Mouse (Mus musculus) spleen, embryonic (tissue): ENCODE data around the gene Cxcr5.

ENCODE experiments used
- CTCF ChIA-PET: fragments of 350-600 bp; sonication (Branson Sonifier 250); formaldehyde crosslinking; loops from one replicate; lab custom pipeline; 2022; lab: Charles Lee

Cxcr5 gene

DNA sequence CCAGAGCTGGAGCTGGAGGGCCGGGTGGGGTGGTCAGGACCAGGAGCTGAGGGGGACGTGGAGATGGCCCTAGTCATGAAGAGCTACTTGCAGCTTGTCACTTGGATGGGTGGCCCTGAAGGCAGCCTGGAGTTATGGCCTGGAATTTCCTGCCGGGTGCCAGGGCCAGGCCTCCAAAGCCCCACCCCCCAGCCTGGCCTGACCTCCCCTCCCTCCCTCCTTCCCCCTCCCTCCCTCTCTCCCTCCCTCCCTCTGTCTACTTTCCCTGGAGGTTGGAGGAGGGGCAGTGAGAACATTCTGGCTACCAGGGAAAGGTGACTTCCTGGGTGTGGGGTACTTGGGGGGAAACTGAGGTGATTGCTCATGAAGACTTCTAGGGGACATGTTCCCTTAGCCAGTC lies 75.3 kb downstream of the Cxcr5 start:
- CTCF ChIA-PET: no interaction called here

DNA sequence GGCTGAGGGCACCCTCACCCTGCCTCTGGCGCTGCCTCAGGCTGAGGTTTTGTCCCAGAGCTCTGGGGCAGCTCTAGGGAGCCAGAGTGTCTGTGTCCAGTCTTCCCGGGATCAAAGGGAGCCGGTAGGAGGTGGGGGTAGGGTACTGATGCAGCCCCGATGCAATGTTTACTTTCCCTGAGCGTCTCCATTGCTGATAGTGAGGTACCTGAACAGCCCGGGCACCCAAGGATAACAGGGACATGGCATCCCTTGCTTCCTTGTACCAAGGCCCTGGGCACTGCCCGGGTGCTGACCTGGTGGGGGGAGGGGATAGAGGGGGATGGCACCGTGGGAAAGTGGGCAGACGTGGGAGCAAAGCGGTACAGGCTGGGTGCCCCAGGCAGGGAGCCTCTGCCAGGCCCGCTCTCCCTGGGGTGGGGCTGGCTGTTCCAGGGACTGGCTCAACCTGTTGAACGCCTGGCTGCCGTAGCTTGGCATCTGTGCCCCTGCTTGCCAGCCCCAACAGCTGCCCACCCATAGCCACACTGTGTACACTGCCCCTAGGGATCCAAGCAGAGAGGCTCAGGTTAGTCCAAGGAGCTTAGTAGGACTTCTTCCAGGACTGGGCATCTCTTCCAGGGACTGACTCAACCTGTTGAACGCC lies 76.0 kb downstream of the Cxcr5 start:
- CTCF ChIA-PET: no interaction called here

DNA sequence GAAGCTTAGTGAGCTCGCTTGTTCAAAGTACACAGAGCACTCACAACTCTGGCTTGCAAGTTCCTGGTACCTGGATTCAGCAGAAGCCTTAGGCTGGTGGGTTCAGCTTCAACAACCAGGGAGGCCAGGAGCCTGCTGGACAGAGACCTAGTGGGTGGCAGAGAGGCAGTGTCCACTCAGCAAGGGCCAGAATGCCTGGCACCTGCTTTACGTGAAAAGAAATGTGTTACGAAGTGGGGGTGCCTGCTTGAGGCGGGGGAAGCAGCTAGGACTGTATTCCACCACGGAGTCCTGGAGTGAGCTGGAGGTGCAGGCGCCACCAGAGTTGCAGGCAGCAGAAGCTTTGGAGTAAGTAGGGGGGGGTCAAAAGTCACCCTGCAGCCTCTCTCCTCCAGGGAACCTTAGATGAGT lies 76.6 kb downstream of the Cxcr5 start:
- CTCF ChIA-PET: interaction anchor here (0.5 to 0.7 kb wide), 4 partner anchors 13 to 370 kb away, joined by 4 to 7 read pairs (median 6); no protein-coding TSS in a partner anchor

DNA sequence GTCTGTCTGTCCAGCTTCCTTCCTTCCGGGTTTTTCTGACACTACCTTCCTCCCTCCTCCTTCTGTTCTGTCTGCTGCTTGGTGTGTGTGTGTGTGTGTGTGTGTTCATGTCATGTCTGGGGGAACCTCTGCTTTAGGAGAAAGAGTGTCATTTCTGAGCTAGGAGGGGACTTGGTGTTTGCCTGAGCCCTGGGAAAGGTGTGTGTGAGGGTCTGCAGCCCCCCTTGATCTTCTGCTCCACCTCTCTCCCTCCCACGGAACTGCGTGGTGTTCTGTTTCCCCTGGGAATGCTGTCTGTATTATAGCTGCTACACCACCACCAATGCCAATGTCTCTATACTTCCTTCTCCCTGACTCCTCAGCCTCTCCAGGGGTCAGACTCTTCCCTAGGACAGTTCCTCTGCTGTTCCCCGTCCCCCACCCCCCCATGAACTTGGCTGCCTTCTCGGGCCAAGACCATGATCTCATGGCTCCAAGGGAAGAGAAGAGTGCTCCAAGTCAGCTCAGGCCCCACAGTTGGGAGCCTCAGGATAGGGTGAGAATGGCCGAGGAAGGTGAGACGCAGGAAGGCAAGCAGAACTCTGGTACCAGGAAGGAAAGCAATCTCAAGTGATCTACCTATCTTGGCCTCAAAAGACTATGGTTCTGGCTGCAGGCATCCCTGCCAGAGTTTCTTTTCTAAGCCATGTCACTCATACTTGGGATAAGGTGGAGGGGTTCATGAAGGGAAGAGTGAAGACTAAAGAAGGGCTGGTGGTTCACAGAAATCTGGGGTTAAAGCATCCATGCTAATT lies 77.2 kb downstream of the Cxcr5 start:
- CTCF ChIA-PET: interaction anchor here (0.5 to 3.7 kb wide), 7 partner anchors 11 to 370 kb away, joined by 3 to 20 read pairs (median 5); no protein-coding TSS in a partner anchor

DNA sequence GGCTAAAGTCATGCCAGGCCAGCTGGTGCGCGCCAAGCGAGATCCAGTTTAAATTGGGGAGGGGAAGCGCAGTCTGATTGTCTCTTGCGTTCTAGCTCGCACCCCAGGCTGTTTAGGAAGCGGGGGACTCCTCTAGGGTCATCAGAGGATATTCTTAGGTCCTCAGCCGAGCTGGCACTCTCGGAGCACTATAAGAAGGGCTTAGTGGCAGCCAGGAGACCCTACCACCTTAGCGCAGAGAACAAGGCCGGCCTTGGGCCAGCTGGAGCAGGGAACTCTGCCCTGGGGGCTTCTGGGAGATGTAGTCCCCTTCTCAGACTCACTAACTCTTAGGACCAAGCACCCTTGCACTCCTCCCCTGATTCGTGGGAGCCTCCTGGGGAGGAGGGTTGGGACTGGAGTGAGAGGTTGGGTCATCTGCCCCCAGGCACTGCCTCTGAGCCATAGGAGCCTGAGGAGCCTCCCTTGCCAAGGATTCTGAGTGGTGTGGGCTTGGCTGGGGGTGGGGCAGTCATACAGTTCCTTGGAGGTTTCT lies 78.1 kb downstream of the Cxcr5 start:
- CTCF ChIA-PET: interaction anchor here (0.6 to 3.7 kb wide), 4 partner anchors 12 to 358 kb away, joined by 3 to 20 read pairs (median 4); no protein-coding TSS in a partner anchor

DNA sequence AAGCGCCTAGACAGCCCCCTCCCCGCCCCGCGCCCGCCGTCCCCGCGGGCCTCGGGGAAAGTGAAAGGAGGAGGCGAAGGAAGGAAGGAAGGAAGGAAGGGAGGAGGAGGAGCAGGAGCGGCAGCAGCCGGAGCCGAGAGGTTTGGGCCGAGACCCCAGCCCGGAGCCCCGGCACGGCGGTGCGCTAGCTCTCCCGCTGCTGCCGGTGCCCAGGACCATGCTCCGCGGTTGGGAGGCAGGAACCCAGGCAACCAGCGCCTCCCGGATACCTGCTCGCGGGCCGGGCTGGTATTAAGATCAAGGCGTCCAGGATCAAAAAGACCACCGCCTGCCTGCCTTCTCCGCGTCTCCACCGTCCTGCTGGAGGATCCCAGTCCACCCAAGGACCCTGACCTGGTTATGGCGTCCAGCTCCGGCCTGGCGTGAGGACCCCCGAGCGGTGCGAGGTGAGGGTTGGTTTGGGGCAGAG lies 78.6 kb downstream of the Cxcr5 start:
- CTCF ChIA-PET: interaction anchor here (0.6 to 3.7 kb wide), 4 partner anchors 10 to 40 kb away, joined by 3 to 20 read pairs (median 4); no protein-coding TSS in a partner anchor

DNA sequence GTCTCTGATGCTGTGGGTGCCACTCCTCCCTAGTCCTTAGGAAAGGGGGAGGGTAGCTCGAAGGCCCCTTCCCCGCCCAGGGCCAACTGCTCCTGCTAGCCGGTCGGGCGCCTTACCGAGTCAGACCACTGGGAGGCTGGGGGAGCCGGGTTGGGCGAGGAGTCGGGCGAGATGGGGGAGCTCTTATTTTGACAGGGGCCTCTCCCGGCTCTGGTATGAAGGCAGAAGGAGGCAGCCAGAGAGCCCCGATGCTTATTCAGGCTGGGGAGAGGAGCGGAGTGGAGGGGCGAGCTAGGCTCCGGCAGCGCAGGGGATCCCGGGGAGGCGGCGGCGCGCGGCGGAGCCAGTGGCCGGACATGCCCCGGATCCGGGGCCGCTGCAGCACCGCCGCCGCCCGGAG lies 79.1 kb downstream of the Cxcr5 start, which contains the start of gene Bcl9l:
Bcl9l (plus strand) TSS at position 274 of the 400 bp plus-strand sequence.
- CTCF ChIA-PET: interaction anchor here (0.6 to 3.7 kb wide), 5 partner anchors 10 to 183 kb away, joined by 3 to 20 read pairs (median 4); no protein-coding TSS in a partner anchor

DNA sequence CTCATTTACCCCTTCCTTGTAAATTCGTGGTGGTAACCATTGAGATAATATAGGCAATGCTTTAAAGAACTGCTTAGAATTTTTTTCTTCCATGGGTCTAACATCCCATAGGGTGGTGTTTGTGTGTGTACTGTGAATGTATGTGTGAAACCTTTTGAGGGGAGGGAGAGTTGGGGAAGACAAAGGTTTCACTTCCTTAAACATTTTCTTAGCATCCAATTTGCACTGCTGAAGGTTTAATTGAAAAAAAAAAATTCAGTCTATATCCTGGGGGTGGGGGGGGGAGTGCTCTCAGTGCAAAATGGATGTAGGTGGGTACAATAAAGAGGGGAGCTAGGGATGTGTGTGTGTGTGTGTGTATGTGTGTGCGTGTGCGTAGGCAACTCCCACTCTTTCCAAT lies 79.6 kb downstream of the Cxcr5 start:
- CTCF ChIA-PET: interaction anchor here (0.6 to 3.7 kb wide), 6 partner anchors 9 to 184 kb away, joined by 3 to 20 read pairs (median 6); no protein-coding TSS in a partner anchor

DNA sequence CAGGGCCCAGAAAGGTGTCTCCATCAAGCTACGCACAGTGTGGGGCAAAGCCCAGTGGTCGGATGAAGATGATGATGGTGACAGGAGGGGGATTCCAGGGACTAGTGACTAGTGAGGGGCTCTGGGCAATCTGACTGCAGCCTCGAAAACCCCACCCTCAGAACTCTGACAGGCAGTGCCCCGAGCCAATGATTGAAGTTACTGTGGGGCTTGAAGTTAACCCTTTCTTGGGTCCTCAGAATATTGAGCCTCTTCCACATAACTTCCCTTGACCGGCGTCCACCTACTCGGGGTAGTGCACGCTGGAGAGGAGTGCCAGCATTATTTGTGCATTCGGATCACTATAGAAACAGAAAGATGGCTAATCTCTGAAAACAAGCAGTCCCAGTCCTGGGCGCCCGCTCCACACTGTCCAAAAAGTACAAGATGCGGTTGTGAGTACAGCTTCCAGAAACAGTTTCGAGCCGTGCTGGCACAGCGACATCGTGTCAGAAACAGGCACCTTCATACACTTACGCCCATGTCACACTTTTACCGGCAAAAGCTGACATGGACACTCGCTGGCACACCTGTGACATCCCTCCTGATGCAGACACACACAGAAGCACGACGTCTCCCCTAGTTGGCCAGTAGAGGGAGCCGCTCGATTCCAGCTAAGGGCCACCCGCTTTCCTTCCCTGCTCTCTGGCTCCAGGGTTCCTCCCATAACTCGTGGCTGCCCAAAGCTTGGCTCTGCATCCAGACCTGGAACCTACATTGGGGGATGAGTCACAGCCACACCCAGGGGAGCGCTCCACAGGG lies 81.8 kb downstream of the Cxcr5 start:
- CTCF ChIA-PET: interaction anchor here (0.6 to 1.0 kb wide), 5 partner anchors 18 to 311 kb away, joined by 3 read pairs; no protein-coding TSS in a partner anchor

DNA sequence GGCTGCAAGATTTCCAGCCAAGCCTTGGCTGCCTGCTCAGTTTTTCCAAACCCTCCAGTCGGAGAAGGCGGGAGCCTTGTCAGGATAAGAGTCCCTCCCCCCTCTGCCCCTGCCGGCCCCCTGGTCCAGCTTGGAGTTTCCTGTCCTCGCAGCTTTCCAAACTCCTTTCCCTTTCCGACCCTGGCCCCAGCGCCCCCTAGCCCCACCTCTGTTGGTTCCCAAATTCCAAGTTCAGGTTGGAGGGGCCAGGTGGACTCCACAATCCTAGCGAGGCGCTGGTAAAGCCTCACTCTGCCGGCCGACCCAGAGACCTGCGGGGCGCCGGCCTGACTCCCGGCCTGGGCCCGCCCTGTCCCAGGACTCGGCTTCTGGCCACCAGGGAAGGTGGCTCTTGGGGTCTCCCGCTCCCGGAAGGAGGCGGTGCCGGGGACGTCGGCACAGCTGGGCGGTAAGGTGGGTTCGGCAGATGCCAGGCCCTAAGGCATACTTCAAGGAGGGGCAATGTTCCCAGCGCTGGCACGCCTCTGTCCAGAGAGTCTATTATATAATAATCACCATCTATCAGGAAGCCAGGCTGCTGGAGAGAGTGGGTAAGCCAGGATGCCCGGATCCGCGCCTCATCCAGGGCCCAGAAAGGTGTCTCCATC lies 82.6 kb downstream of the Cxcr5 start:
- CTCF ChIA-PET: interaction anchor here (0.7 to 0.9 kb wide), 4 partner anchors 19 to 102 kb away, joined by 3 read pairs; no protein-coding TSS in a partner anchor

DNA sequence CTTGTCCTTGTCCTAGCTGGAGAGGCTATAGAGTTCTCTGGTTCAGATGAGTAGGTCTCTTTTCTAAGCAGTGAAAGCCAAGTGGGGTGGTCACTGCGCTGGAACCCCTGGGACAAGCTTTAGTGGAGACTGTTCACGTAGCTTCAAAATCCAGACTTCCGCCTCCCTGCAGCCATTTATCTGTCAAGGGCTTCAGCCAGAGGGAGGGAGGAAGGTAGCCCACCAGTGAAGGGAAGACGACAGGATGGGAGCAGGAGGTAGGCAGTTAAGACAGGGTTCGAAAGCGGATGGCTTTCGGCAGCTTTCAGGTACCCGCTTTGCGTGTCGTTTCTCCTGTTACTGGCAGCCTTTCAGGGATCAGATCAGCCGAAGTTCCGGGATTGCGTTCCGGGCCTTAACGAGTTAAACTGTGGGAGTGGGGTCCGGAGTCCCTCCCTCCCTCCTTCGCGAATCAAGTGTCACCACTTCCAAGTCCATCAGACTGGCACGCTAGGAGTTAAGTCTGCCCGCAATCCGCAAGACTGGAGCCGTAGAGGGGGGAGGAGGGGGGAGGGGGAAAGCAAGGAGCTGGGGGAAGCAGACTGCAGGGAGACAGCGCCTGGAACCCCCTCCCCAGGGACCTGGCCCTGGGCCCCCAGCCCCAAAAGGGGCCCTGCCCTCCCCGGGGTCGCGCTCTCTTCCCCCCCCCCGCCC lies 83.3 kb downstream of the Cxcr5 start:
- CTCF ChIA-PET: interaction anchor here (0.5 to 1.4 kb wide), 4 partner anchors 21 to 301 kb away, joined by 3 to 6 read pairs (median 3); no protein-coding TSS in a partner anchor

DNA sequence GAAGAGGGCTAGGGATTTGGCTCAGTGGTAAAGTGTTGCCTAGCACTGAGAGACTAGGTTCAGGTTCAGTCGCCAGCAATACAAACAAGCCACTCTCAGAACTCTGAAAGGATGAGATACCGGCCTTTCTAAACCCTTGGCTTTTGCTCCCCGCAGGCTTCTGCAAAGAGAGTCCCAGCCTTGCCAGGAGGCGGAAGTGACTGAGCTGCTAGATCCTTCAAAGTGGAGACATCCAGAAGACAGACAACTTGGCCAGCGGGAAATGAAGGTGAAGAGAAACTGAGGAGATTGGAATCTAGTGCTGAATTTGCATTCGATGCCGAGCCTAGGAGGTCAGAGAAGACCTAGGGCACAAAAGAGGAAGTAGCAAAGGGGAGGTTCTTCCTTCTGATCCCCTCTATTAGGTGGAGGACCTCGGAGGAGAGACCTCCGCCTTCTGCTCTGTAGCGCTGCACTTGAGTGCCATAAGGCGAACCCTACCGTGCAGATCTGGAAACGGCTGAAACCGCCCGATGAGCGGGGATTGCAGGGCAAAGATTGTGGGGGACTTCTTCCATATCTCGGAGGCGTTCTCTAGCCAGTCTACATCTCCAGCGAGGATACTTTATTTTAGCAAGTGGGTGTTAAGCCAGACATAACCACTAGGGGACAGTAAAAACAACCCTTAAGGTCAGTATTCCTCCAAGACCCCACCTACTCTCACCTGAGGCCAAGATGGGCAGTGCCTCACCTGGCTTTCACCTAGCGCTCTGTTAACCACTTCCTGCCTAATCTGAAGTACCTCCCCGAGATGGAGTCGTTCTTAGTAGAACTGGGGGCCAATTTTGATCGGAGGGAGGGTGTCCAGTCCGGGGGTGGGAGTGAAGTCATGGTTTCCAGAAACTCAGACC lies 84.1 kb downstream of the Cxcr5 start:
- CTCF ChIA-PET: interaction anchor here (0.6 to 1.4 kb wide), 4 partner anchors 22 to 156 kb away, joined by 3 to 6 read pairs (median 3); no protein-coding TSS in a partner anchor

DNA sequence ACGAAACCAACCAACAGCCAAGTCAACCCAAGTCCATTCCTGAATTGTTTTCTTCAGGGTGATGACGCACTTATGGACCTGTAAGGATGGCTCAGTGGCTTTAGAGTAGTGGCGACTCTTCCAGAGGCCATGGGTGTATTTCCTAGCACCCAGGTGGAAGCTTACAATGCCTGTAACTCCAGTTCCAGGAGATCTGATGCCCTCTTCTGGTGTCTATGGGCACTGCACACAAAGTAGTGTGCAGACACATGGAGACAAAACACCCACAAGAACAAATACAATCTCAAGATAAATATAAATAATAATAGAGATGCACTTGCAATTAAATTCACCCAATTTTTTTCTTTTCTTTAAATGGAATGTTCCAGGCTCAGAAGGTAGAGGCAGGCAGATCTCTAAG lies 85.7 kb downstream of the Cxcr5 start:
- CTCF ChIA-PET: no interaction called here

DNA sequence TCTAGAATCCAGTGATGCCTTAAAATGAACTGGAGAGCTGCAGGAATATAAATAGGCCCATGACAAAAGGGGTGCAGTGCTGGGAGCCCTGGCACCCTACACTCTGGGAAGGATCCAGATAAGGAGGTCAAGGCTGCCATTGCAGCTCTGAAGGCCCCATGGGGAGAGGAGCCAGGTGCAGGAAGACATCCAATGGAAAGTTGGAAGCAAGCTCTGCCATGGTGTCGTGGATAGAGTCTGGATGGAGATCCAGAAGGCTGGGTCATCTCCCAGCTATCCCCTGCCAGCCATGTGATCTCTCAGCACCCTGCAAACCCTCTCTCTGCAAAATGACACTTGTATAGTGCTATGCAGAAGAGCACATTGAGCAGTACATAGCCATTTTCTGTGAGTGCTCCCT lies 87.3 kb downstream of the Cxcr5 start:
- CTCF ChIA-PET: interaction anchor here (0.6 kb wide), 1 partner anchor 22 kb away, joined by 3 read pairs; no protein-coding TSS in a partner anchor

DNA sequence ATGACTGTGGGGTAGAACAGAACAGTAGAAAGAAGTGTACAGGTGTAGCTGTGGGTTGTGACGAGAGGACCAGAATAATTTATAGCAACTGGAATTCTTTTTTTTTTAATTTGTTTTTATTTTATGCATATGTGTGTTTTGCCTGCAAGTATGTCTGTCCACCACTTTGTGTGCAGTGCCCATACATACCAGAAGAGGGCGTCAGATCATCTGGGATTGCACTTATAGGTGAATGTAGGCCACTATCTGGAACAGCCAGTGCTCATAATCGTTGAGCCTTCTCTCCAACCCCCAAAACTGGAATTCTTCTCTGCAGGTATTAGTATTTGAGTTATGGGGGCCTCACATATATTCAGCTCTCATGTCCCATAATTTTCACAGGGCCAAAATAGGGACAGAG lies 88.5 kb downstream of the Cxcr5 start:
- CTCF ChIA-PET: interaction anchor here (0.7 to 1.0 kb wide), 2 partner anchors 9 to 21 kb away, joined by 3 read pairs; partner anchors contain the start of gene Bcl9l

DNA sequence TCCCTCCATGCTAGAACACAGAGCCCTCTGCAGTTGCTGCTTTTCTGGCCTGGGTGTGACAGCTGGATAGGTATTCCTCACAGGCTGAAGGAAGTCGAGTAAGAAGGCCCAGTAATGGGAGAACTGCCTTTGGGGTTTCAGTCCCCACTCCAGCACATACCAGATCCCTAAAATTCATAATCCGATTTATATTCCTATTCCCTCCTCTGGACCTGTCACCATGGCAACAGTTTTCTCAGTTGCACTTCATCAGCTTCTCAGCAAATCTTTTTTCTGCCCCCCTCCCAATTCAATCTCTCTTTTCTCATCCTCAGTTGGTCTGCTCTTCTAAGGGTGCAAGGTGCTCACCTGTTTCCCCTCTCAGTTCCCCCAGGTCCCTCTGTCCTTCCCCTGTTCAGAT lies 92.9 kb downstream of the Cxcr5 start:
- CTCF ChIA-PET: no interaction called here

DNA sequence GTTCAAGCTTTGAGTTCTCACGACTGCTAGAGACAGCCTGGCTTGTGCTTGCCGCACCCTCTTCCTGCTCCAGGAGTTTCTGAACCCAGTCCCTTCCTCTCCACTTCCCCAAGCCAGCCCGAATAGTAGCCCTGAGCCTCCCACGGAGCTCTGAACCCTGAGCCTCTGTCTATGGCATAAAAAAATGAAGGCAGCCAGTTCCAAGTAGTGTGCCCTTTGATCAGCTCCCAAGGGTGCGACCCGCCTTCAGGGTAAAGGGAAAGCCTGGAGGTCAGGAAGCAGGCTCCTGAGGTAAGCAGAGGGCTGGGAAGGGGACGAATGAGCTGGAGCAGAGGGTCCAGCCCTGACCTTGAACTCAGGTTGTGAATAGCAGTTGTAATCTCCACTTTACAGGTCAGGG lies 93.5 kb downstream of the Cxcr5 start:
- CTCF ChIA-PET: interaction anchor here (0.7 to 0.8 kb wide), 2 partner anchors 22 to 32 kb away, joined by 3 to 5 read pairs; no protein-coding TSS in a partner anchor

DNA sequence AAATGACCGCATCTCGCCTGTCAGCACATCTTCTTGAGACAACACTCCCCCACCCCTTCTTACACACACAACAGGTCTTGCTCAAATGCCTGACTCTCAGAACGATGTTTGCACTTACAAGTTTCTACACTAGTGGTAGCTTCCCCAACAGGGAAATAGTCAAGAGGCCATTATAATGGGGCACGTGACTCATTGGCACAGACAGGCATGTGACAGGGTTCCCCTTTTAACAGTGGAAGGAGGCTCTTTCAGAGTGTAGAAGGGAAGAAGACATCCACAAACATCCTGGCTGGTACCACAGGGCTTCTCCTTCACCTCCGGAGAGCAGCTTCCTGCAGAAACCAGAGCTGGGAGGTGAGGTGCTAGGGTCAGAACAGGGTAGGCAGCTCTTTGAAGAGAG lies 99.7 kb downstream of the Cxcr5 start:
- CTCF ChIA-PET: interaction anchor here (0.6 to 0.8 kb wide), 3 partner anchors 9 to 166 kb away, joined by 3 to 5 read pairs (median 3); no protein-coding TSS in a partner anchor
